ENCODE assay signal across 32 mouse cellular contexts in the genomic region with DNA sequence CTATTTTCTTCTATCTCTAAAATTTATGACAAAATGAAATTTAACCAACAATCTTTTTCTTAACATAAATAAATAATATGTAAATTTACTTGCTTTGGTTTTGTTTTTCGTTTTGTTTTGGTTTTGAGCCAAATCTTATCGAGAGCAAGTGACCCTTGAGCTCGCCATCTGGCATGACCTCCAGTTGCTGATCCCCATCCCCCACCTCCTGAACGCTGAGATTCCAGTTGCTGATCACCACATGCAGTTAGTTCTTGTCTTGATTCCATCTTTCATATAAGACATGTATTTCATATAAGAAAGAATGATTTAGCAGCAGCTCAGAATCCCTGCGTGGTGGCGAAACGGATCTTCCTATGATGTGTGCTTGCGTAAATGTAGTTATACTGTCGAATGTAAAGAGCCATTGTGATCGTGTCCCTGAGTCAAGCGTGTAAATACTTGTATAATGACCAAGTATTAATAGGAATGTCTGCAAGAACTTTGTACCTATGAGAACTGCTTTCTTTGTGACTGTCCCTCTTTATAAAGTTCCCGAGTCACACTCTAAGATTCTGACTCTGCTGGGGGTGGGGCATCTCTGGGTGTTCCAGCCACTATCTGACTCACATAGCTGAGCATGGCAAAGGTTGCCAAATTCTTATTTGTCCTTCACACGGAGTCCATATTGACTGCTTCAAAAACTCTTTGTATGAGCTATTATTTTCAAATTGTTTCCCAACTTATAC. TPM values are rescaled to one million over a fixed set of nuclear protein-coding genes. Genes with fewer than 3 reads are reported as not detected.
DNase-seq lines count a peak whose midpoint lies in the region; ATAC-seq and TF ChIP-seq lines count a peak whose summit lies in the region.
"Had no signal": no experiment of that assay in that cellular context is flagged by ENCODE, and none has a peak within 500 bp of the region (broad histone marks: within the 10 kb centered on the region; RNA-seq: fewer than 3 reads in every experiment).

No protein-coding gene starts in this region.

- no peak overlapping the region for H3K27ac ChIP-seq in hindbrain, postnatal 0 days
- H3K27ac ChIP-seq in hindbrain, embryonic 14.5 days, result no peak overlapping the region
- H3K27ac ChIP-seq in midbrain, postnatal 0 days (ENCODE audit: low read depth, low read length), result no peak overlapping the region
- no peak overlapping the region for H3K27ac ChIP-seq in midbrain, embryonic 13.5 days
- no peak overlapping the region for H3K27ac ChIP-seq in heart, embryonic 10.5 days
- H3K27ac ChIP-seq: embryonic facial prominence, embryonic 13.5 days; hindbrain, embryonic 10.5 days; left cerebral cortex, adult 2 months; limb, embryonic 10.5 days; midbrain, embryonic 15.5 days had no signal

- H3K9ac ChIP-seq in hindbrain, postnatal 0 days (replicated peaks; ENCODE audit: low read length), result no peak overlapping the region
- H3K9ac ChIP-seq in hindbrain, embryonic 14.5 days, result no peak overlapping the region
- no peak overlapping the region for H3K9ac ChIP-seq in midbrain, postnatal 0 days (replicated peaks; ENCODE audit: low read length, poor library complexity, severe bottlenecking)
- no peak overlapping the region for H3K9ac ChIP-seq in midbrain, embryonic 13.5 days (replicated peaks)
- H3K9ac ChIP-seq: embryonic facial prominence, embryonic 13.5 days; heart, embryonic 12.5 days; midbrain, embryonic 15.5 days had no signal

- no peaks in the 10 kb centered on the region for H3K27me3 ChIP-seq in hindbrain, postnatal 0 days (ENCODE audit: insufficient read depth, low read length)
- H3K27me3 ChIP-seq in hindbrain, embryonic 14.5 days (ENCODE audit: control insufficient read depth, insufficient read depth, low read length), result peaks cover 7% of the 10 kb centered on the region; the same call in 1 of the 2 replicates
- no peaks in the 10 kb centered on the region for H3K27me3 ChIP-seq in midbrain, postnatal 0 days (ENCODE audit: insufficient read depth, low read length)
- peaks cover 22% of the 10 kb centered on the region for H3K27me3 ChIP-seq in midbrain, embryonic 13.5 days
- no peaks in the 10 kb centered on the region for H3K27me3 ChIP-seq in heart, embryonic 10.5 days (ENCODE audit: insufficient read depth, poor library complexity, severe bottlenecking)
- H3K27me3 ChIP-seq: embryonic facial prominence, embryonic 13.5 days; heart, embryonic 12.5 days; megakaryocyte, embryonic 14.5 days; midbrain, embryonic 15.5 days had no signal

- H3K36me3 ChIP-seq in hindbrain, postnatal 0 days (ENCODE audit: insufficient read depth, low read length), result no peaks in the 10 kb centered on the region
- no peaks in the 10 kb centered on the region for H3K36me3 ChIP-seq in hindbrain, embryonic 14.5 days (replicated peaks; ENCODE audit: control insufficient read depth, insufficient read depth)
- no peaks in the 10 kb centered on the region for H3K36me3 ChIP-seq in midbrain, postnatal 0 days (ENCODE audit: insufficient read depth, low read length)
- no peaks in the 10 kb centered on the region for H3K36me3 ChIP-seq in midbrain, embryonic 13.5 days
- no peaks in the 10 kb centered on the region for H3K36me3 ChIP-seq in heart, embryonic 10.5 days
- H3K36me3 ChIP-seq: embryonic facial prominence, embryonic 13.5 days; heart, embryonic 12.5 days; hindbrain, embryonic 10.5 days; limb, embryonic 10.5 days; midbrain, embryonic 15.5 days had no signal

- H3K9me3 ChIP-seq in hindbrain, postnatal 0 days (ENCODE audit: low read length), result no peaks in the 10 kb centered on the region
- H3K9me3 ChIP-seq in hindbrain, embryonic 14.5 days (ENCODE audit: control insufficient read depth, low read length), result no peaks in the 10 kb centered on the region
- H3K9me3 ChIP-seq in midbrain, postnatal 0 days (ENCODE audit: low read length), result no peaks in the 10 kb centered on the region
- no peaks in the 10 kb centered on the region for H3K9me3 ChIP-seq in midbrain, embryonic 13.5 days
- no peaks in the 10 kb centered on the region for H3K9me3 ChIP-seq in heart, embryonic 10.5 days
- H3K9me3 ChIP-seq: embryonic facial prominence, embryonic 13.5 days; hindbrain, embryonic 10.5 days; limb, embryonic 10.5 days; midbrain, embryonic 15.5 days had no signal

- no peak overlapping the region for H3K4me3 ChIP-seq in hindbrain, postnatal 0 days (ENCODE audit: low read length)
- H3K4me3 ChIP-seq in hindbrain, embryonic 14.5 days (replicated peaks; ENCODE audit: low read length), result no peak overlapping the region
- no peak overlapping the region for H3K4me3 ChIP-seq in midbrain, postnatal 0 days (ENCODE audit: low read depth, low read length)
- H3K4me3 ChIP-seq in midbrain, embryonic 13.5 days (replicated peaks), result no peak overlapping the region
- no peak overlapping the region for H3K4me3 ChIP-seq in heart, embryonic 10.5 days
- H3K4me3 ChIP-seq: embryonic facial prominence, embryonic 13.5 days; erythroblast, embryonic 14.5 days; heart, embryonic 12.5 days; hindbrain, embryonic 10.5 days; left cerebral cortex, adult 2 months; limb, embryonic 10.5 days; megakaryocyte, embryonic 14.5 days; midbrain, embryonic 15.5 days had no signal

- peaks cover 2% of the 10 kb centered on the region; the same call in 1 of the 2 replicates for H3K4me1 ChIP-seq in hindbrain, postnatal 0 days (ENCODE audit: insufficient read depth, low read length)
- peaks cover 10% of the 10 kb centered on the region for H3K4me1 ChIP-seq in hindbrain, embryonic 14.5 days (replicated peaks; ENCODE audit: control insufficient read depth, insufficient read depth, low read length)
- H3K4me1 ChIP-seq in midbrain, postnatal 0 days (ENCODE audit: insufficient read depth, low read length), result peaks cover 2% of the 10 kb centered on the region; the same call in 1 of the 2 replicates
- H3K4me1 ChIP-seq in midbrain, embryonic 13.5 days (replicated peaks), result peaks cover 10% of the 10 kb centered on the region
- H3K4me1 ChIP-seq in heart, embryonic 10.5 days, result no peaks in the 10 kb centered on the region; the same call in 1 of the 2 replicates
- H3K4me1 ChIP-seq: megakaryocyte, embryonic 14.5 days had no signal

- DNase-seq in hindbrain, postnatal 0 days (ENCODE audit: low spot score), result peak; percentile 17
- no peak for DNase-seq in hindbrain, embryonic 14.5 days (ENCODE audit: low spot score)
- DNase-seq in midbrain, postnatal 0 days (ENCODE audit: low spot score), result peak; percentile 13
- peak; percentile 78 for DNase-seq in adrenal gland, postnatal 14 days
- no peak for DNase-seq in thymus, postnatal 36 days
- no peak for DNase-seq in heart, embryonic 10.5 days (ENCODE audit: low spot score)
- DNase-seq: cerebellum, adult 9-10 months; heart, postnatal 10 days; kidney, postnatal 4 days; liver; lung, adult 2 months; lung, postnatal 36 days; thymus, postnatal 25 days had no signal

- H3K4me2 ChIP-seq in hindbrain, postnatal 0 days (ENCODE audit: low read depth, low read length), result no peak overlapping the region
- no peak overlapping the region for H3K4me2 ChIP-seq in hindbrain, embryonic 14.5 days (replicated peaks)
- no peak overlapping the region for H3K4me2 ChIP-seq in midbrain, postnatal 0 days (ENCODE audit: low read depth, low read length, poor library complexity, severe bottlenecking)
- H3K4me2 ChIP-seq in midbrain, embryonic 13.5 days (replicated peaks), result no peak overlapping the region
- H3K4me2 ChIP-seq: embryonic facial prominence, embryonic 13.5 days; heart, embryonic 12.5 days; midbrain, embryonic 15.5 days had no signal

- TF ChIP-seq CTCF in hindbrain, postnatal 0 days (IDR thresholded peaks at IDR 0.05; ENCODE audit: low read depth), result no peak
- no peak for TF ChIP-seq CTCF in midbrain, postnatal 0 days (IDR thresholded peaks at IDR 0.05)

- WGBS in hindbrain, postnatal 0 days, result 74% methylated on average over 13 of the region's 13 CpGs
- 77% methylated on average over 13 of the region's 13 CpGs for WGBS in hindbrain, embryonic 14.5 days
- 83% methylated on average over 13 of the region's 13 CpGs for WGBS in midbrain, postnatal 0 days
- 83% methylated on average over 13 of the region's 13 CpGs for WGBS in midbrain, embryonic 13.5 days
- 77% methylated on average over 13 of the region's 13 CpGs for WGBS in heart, embryonic 10.5 days

- no peak for ATAC-seq in hindbrain, postnatal 0 days
- no peak for ATAC-seq in hindbrain, embryonic 14.5 days (ENCODE audit: low FRiP score)
- ATAC-seq in midbrain, postnatal 0 days (ENCODE audit: low FRiP score), result no peak
- ATAC-seq in midbrain, embryonic 13.5 days, result no peak
- ATAC-seq: activated CD4-positive, CD25-positive, alpha-beta regulatory T cell, adult 4 months; forebrain, embryonic 14.5 days; intestine, postnatal 0 days; midbrain, embryonic 15.5 days had no signal

RNA-seq across cellular contexts. Expression of a gene that starts 36.9 kb away (rescaled TPM):
- not detected in 2 replicates for total RNA-seq in hindbrain, postnatal 0 days (2014; rRNA removed)
- 0.14 TPM in 1 of 2 replicates, not detected in the other for polyA plus RNA-seq in hindbrain, postnatal 0 days (2015; fragmentation: Nextera tagmentation; extraction: Ambion mirVana)
- 0.22 and 0.28 TPM in 2 replicates for polyA plus RNA-seq in hindbrain, embryonic 14.5 days (2014; fragmentation: Nextera tagmentation; extraction: Ambion mirVana)
- total RNA-seq in midbrain, postnatal 0 days (2014; rRNA removed), result not detected in 2 replicates
- 0.06 and 0.13 TPM in 2 replicates for polyA plus RNA-seq in midbrain, postnatal 0 days (2015; fragmentation: Nextera tagmentation; extraction: Ambion mirVana)
- polyA plus RNA-seq in midbrain, embryonic 13.5 days (2015; fragmentation: Nextera tagmentation; extraction: Ambion mirVana), result 0.08 and 0.19 TPM in 2 replicates
- total RNA-seq in adrenal gland, postnatal 14 days (2021), result not detected in 2 replicates
- polyA plus RNA-seq in heart, embryonic 10.5 days (2016; fragmentation: Nextera tagmentation; extraction: Ambion mirVana), result 0.45 and 0.67 TPM in 2 replicates
- total RNA-seq: gastrocnemius, adult 8-10 months; granulocyte monocyte progenitor cell, adult 5-6 weeks; left cerebral cortex, adult 2 months; MEL had no signal
- polyA plus RNA-seq: activated CD4-positive, CD25-positive, alpha-beta regulatory T cell, adult 4 months; C2C12; embryonic facial prominence, embryonic 13.5 days; erythroblast, embryonic 14.5 days; frontal cortex, adult 2 months; intestine, postnatal 0 days; kidney, embryonic 16.5 days; lung, adult 2 months; midbrain, embryonic 15.5 days; stomach, embryonic 14.5 days had no signal

Comparison
In these comparisons a context has a peak if more than half of its experiments do, and no peak if none do; other contexts are left out.
1. DNase-seq: peak in hindbrain, postnatal 0 days (single experiment), midbrain, postnatal 0 days (single experiment) and adrenal gland, postnatal 14 days (single experiment); none in hindbrain, embryonic 14.5 days (single experiment), thymus, postnatal 36 days (0 of 2) and heart, embryonic 10.5 days (single experiment).